Mouse (Mus musculus) E14TG2a.4 (cell line): ENCODE measurements at regions not wholly inside any gene's neighbourhood (a gene's known extent, or its start where the extent isn't known, plus 50 kb on each side); places are given as distances from the start of the nearest gene placed in this dataset.

Source experiments
- CTCF ChIP-seq: conservative IDR thresholded peaks from 2 replicates; pipeline ENCODE4 v1.5.1; 2014; ENCODE audit warnings: low read length
- NANOG ChIP-seq: IDR thresholded peaks from 2 replicates; pipeline ENCODE4 v1.6.1; 2014; ENCODE audit warnings: borderline replicate concordance, low read length, mixed read lengths

GRCm38 (mm10) chr10:85265746-85266145, 80.9 kb upstream of the Cry1 start:
- no peak for TF ChIP-seq NANOG
- no peak for TF ChIP-seq CTCF
